Mouse (Mus musculus) heart, embryonic 11.5 days (tissue): ENCODE measurements at regions not wholly inside any gene's neighbourhood (a gene's known extent, or its start where the extent isn't known, plus 50 kb on each side); places are given as distances from the start of the nearest gene placed in this dataset.

ENCODE experiments used
- ATAC-seq: fragments of 200-750 bp; cut with Nextera tagmentation; replicated peaks from 2 replicates; pipeline ENCODE4 v1.8.0; 2017; ENCODE audit warnings: moderate library complexity; ENCODE audit not compliant: insufficient number of reproducible peaks, low FRiP score, low TSS enrichment
- H3K27ac ChIP-seq: fragments of 300-500 bp; sonication (generic); 2 replicates; pipeline ENCODE4 v1.5.1; 2014; ENCODE audit warnings: mild to moderate bottlenecking, low read depth, low read length
- H3K27me3 ChIP-seq: fragments of 300-500 bp; sonication (generic); 2 replicates; pipeline ENCODE4 v1.6.1; 2014; ENCODE audit warnings: mild to moderate bottlenecking, low read length, mixed read lengths; ENCODE audit not compliant: control insufficient read depth, insufficient read depth
- H3K36me3 ChIP-seq: fragments of 300-500 bp; sonication (generic); 2 replicates; pipeline ENCODE4 v1.6.1; 2014; ENCODE audit warnings: mild to moderate bottlenecking, low read length, moderate library complexity, mixed read lengths; ENCODE audit not compliant: control insufficient read depth, insufficient read depth
- H3K4me1 ChIP-seq: fragments of 300-500 bp; sonication (generic); 2 replicates; pipeline ENCODE4 v1.6.1; 2014; ENCODE audit warnings: low read length; ENCODE audit not compliant: control insufficient read depth, insufficient read depth
- H3K4me2 ChIP-seq: fragments of 300-500 bp; sonication (generic); 2 replicates; pipeline ENCODE4 v1.6.1; 2014; ENCODE audit warnings: mild to moderate bottlenecking, moderate library complexity
- H3K4me3 ChIP-seq: fragments of 300-500 bp; sonication (generic); 2 replicates; pipeline ENCODE4 v1.5.1; 2014; ENCODE audit warnings: low read depth, low read length
- H3K9ac ChIP-seq: fragments of 300-500 bp; sonication (generic); 2 replicates; pipeline ENCODE4 v1.6.1; 2014; ENCODE audit warnings: mild to moderate bottlenecking, low read depth, low read length, moderate library complexity
- H3K9me3 ChIP-seq: fragments of 300-500 bp; sonication (generic); replicated peaks from 2 replicates; pipeline ENCODE4 v1.6.1; 2016; ENCODE audit warnings: low read length; ENCODE audit not compliant: control insufficient read depth
- WGBS: fragments of 180-500 bp; shearing (Covaris S2); extraction: QIAGEN DNeasy Blood & Tissue Kit; methylation state at CpG from one replicate; pipeline ENCODE4 v1.1.7; 2014; ENCODE audit not compliant: insufficient replicate concordance; 5-methylcytosine and 5-hydroxymethylcytosine counted together

DNA sequence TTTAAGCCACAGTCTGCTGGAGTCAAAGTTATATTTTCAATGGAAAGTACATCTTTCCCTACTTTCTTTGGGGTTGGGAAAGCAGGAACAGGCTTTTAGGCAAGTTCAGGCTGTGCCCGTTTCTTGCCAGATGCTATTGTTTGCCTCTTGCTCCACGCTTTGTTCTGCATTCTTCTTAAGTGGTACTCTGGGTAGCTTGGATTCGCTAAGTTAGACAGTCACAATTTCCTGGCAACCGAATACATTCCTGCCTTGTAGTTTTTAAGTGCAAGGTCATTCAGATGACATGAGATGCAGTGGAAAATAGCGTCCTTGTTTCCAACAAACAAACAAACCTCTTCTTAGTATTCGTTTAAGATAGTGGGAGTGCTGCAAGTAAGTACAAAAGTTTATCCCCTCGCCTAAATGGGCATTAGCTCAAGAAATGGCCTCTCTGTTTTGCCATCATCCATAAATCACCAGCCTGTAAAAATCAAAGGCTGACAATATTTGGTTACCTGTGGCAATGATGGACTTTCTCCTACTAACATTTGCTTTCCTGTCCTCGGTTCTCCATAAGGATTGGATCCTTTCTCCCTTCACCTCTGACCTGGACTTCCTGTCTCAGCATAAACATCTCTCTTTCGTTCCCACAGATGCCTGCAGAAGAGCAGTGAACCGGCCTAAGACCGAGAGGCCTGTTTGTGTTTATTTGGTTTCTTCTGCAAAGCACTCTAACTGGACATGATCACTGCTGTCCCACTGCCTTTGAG is 485.3 kb downstream of the Slc4a3 start:
- H3K9ac ChIP-seq, result no peak overlapping the region
- H3K4me2 ChIP-seq, result no peak overlapping the region
- H3K36me3 ChIP-seq, result no peaks in the 10 kb centered on the region
- no peak overlapping the region for H3K4me3 ChIP-seq
- no peaks in the 10 kb centered on the region for H3K27me3 ChIP-seq
- 58% methylated on average over 11 of the region's 11 CpGs for WGBS
- no peak overlapping the region for H3K27ac ChIP-seq
- no peak for ATAC-seq
- H3K9me3 ChIP-seq, result no peaks in the 10 kb centered on the region
- no peaks in the 10 kb centered on the region for H3K4me1 ChIP-seq

DNA sequence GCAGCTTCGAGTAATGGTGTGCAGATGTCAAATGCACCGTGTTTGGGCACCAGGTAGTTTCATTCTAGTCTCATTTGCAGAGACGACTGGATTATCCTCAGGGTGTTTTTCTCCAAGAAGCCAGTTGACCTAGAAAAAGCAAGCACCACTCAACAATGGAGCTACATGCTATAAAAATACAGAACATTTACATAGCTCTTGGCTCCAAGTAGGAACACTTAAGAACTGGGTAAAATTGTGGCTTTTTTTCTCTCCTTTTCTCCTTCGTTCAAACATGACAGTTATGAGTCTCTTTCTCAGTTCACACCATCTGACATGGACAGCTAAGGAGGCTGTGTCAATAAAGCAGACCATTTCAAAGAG is 485.8 kb downstream of the Slc4a3 start:
- no peak overlapping the region for H3K4me3 ChIP-seq
- no peaks in the 10 kb centered on the region for H3K9me3 ChIP-seq
- H3K4me1 ChIP-seq, result no peaks in the 10 kb centered on the region
- 62% methylated on average over 4 of the region's 4 CpGs for WGBS
- ATAC-seq, result no peak
- H3K36me3 ChIP-seq, result no peaks in the 10 kb centered on the region
- H3K9ac ChIP-seq, result no peak overlapping the region
- no peak overlapping the region for H3K27ac ChIP-seq
- H3K4me2 ChIP-seq, result no peak overlapping the region
- H3K27me3 ChIP-seq, result no peaks in the 10 kb centered on the region

DNA sequence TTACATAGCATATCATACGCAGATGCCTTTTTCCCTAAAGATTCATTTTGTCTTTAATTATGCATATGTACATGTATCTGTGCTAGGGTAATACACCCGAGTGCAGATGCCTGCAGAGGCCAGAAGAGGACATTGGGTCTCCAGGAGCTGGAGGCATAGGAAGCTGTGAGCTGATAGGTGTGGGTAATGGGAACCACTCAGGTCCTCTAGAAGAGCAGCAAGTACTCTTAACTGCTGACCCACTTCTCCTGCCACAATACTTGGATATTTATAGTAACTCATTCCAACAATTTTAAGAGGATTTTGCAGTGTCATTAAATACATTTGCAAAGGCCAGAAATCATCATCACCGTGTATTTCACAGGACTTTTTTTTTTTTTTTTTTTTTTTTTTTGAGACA is 486.6 kb downstream of the Slc4a3 start:
- no peak for ATAC-seq
- WGBS, result 77% methylated on average over 3 of the region's 3 CpGs
- no peak overlapping the region for H3K4me3 ChIP-seq

DNA sequence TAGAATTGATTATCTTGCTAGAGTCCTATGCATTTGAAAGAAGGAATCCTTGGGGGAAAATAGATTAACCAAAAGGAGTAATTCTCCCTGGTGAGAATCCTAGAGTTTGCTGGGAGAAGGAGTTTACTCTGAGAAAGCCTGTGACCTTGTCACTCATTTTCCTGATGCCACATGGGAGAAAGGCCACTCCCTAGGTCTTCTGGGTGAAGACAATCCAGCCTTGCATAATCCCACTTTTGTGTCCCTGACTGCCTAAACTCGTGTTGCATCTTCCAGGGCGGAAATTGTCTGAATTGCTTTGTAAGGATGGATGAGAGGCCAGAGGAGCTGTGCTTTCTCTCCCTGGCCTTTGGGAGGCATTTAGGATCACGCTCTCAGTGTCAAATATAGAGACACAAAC is 490.2 kb downstream of the Slc4a3 start:
- no peak for ATAC-seq
- Histone ChIP-seq H3K9ac (no peak overlapping the region), H3K27me3 (no peaks in the 10 kb centered on the region), H3K36me3 (no peaks in the 10 kb centered on the region), H3K4me1 (no peaks in the 10 kb centered on the region), H3K27ac (no peak overlapping the region), H3K9me3 (no peaks in the 10 kb centered on the region), H3K4me2 (no peak overlapping the region), H3K4me3 (no peak overlapping the region)
- WGBS, result 52% methylated on average over 3 of the region's 3 CpGs

More for the DNA sequence above, 486.6 kb downstream of the Slc4a3 start:
- Histone ChIP-seq H3K9ac (no peak overlapping the region), H3K4me1 (no peaks in the 10 kb centered on the region), H3K9me3 (no peaks in the 10 kb centered on the region), H3K27ac (no peak overlapping the region), H3K27me3 (no peaks in the 10 kb centered on the region), H3K36me3 (no peaks in the 10 kb centered on the region), H3K4me2 (no peak overlapping the region)

DNA sequence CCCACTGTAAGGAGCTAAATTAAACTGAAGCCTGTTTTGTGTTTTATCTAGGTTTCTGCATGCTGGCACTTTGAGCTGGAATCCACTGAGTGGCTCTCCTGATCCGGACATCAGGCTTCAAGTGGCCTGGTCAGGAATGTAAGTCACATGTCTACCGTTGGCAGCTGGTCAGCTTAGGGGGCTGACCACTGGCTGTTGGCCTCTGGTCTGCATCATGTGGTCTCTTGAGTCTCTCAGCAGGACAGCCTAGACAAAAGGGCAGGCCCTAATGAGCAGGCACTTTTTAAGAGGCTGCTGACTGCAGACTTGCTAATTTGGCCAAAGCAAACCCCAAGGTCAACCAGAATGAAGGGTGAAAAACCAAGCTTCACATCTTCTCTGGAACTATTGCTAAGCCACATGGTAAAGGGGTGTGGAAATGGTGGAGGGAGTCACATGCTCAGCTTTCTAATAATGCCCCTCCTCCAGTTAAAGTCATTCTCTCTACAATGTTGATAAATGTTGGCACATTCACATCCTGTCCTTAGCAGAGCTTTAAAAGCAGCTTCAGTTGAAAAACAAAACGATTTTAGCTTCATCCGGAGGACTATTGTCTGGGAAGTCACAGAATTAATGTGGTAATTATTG is 493.1 kb downstream of the Slc4a3 start:
- ATAC-seq, result peak; percentile 75
- no peaks in the 10 kb centered on the region for H3K36me3 ChIP-seq
- H3K27ac ChIP-seq, result peak overlapping the region; percentile 35; the same call in 1 of the 2 replicates
- H3K4me1 ChIP-seq, result no peaks in the 10 kb centered on the region
- H3K4me3 ChIP-seq, result no peak overlapping the region
- H3K9ac ChIP-seq, result no peak overlapping the region
- H3K9me3 ChIP-seq, result no peaks in the 10 kb centered on the region
- 49% methylated on average over 4 of the region's 4 CpGs for WGBS
- H3K4me2 ChIP-seq, result no peak overlapping the region
- no peaks in the 10 kb centered on the region for H3K27me3 ChIP-seq

DNA sequence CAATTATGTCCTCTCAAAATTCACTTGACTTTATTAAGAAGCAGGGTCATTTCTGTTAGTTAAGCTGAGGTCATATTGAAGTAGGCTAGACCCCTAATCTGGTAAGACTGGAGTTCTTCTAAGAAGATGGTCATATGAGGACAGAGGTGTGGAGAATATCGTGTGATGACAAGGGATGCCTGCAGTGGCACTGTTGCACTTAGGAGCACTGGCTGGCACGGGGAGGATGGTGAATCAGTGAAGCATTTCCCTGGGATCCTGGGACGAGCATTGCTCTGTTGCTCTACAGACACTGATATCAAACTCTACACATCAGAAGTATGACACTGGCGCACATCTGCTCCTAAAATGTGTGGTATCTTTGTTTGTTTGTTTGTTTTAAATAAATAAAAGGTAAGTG is 493.6 kb downstream of the Slc4a3 start:
- Histone ChIP-seq H3K27me3 (no peaks in the 10 kb centered on the region), H3K9me3 (no peaks in the 10 kb centered on the region), H3K4me3 (no peak overlapping the region), H3K9ac (no peak overlapping the region), H3K4me2 (no peak overlapping the region), H3K4me1 (no peaks in the 10 kb centered on the region), H3K27ac (no peak overlapping the region; the same call in 1 of the 2 replicates), H3K36me3 (no peaks in the 10 kb centered on the region)
- ATAC-seq, result no peak
- WGBS, result 70% methylated on average over 4 of the region's 4 CpGs

DNA sequence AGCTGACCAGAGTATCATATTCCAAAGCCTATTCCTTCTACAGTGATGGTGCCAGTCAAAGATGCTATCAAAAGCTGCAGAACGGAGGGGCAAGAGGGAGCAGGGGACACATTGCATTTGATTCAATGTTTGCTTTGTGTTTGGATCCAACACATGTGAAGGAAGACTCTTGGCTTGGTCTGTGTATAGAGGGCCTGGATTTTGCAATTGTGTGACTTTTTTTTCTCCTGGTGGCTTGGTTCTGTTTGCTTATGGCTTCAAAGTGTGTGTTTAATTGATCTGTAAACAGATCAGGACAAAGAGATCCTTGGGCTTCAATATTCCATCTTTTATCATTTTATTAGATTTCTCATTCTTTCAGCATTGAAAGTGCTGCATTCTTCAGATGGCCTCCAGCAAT is 504.2 kb downstream of the Slc4a3 start:
- no peaks in the 10 kb centered on the region for H3K36me3 ChIP-seq
- no peak overlapping the region for H3K27ac ChIP-seq
- no peak overlapping the region for H3K9ac ChIP-seq
- H3K4me2 ChIP-seq, result no peak overlapping the region
- no peaks in the 10 kb centered on the region for H3K4me1 ChIP-seq
- no peak for ATAC-seq
- no peaks in the 10 kb centered on the region for H3K9me3 ChIP-seq
- no peaks in the 10 kb centered on the region for H3K27me3 ChIP-seq
- 64% methylated on average over 1 of the region's 1 CpGs for WGBS
- H3K4me3 ChIP-seq, result no peak overlapping the region

DNA sequence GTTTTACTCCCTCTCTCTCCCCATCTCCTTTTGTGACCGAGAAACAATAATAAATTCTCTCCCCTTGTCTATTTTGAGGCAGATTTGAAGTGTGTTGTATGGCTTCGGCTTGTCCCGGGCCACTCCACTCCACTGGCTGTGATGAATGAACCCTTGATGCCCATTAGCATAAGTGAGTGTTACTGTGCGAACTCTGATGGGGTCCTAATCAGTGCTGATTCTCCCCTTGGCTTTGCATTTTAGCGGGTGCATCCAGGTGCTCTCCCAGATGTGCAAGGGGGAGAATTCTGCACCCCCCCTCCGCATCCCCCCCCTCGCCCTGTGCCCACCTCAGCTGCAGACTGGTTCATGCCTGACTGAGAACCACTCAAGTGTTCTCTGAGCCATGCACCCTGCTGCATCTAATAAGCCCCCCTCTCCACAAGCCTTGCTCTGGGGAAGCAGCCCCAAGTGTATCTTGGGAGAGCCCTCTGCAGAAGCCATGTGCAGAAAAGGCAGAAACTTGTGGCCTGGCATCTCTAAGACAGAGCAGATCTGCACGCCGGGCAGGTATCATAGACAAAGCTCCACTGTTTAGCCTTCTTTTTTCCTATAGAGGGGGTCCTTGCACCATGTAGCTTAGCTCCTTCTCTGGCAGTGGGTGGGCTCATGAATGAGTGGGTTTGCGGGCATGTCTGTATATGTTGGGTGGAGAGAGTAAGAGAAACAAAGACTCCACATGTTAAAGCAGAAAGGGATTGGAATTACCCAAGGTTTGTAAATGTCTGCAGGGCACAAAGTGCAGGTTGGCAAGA is 507.5 kb downstream of the Slc4a3 start:
- H3K9ac ChIP-seq, result no peak overlapping the region
- no peak overlapping the region for H3K4me3 ChIP-seq
- H3K27me3 ChIP-seq, result no peaks in the 10 kb centered on the region
- no peak for ATAC-seq
- H3K4me2 ChIP-seq, result no peak overlapping the region
- H3K36me3 ChIP-seq, result no peaks in the 10 kb centered on the region
- H3K27ac ChIP-seq, result no peak overlapping the region
- H3K4me1 ChIP-seq, result no peaks in the 10 kb centered on the region
- no peaks in the 10 kb centered on the region for H3K9me3 ChIP-seq
- 68% methylated on average over 10 of the region's 10 CpGs for WGBS
